Mouse (Mus musculus): Measurements from ENCODE around the gene Hs3st5. TPM values are rescaled to one million over a fixed set of nuclear protein-coding genes. Genes with fewer than 3 reads are reported as not detected.
"Not testable (repeated sequence)": the region's sequence is repeated elsewhere in the genome, so short reads cannot be mapped to it uniquely, and the experiment has no call there.

The Hs3st5 gene
- polyA plus RNA-seq, 1 experiment from 2014 or later, result 3.1 TPM

GRCm38 (mm10) chr10:36572540-36572939 is 65.9 kb downstream of the Hs3st5 start:
- 46% methylated on average over 3 of the region's 3 CpGs for WGBS
- H3K27ac ChIP-seq (replicated peaks; ENCODE audit: low read depth, low read length), result no peak overlapping the region
- no peak overlapping the region for H3K4me2 ChIP-seq (ENCODE audit: low read depth, low read length)
- H3K27me3 ChIP-seq (ENCODE audit: control insufficient read depth, insufficient read depth, low read length), result no peaks in the 10 kb centered on the region
- ATAC-seq (replicated peaks; ENCODE audit: insufficient number of reproducible peaks, low FRiP score, low TSS enrichment, low read depth), result no peak
- no peaks in the 10 kb centered on the region for H3K9me3 ChIP-seq (replicated peaks; ENCODE audit: control insufficient read depth, low read length)
- H3K9ac ChIP-seq (replicated peaks; ENCODE audit: low read length), result no peak overlapping the region
- H3K36me3 ChIP-seq (replicated peaks; ENCODE audit: control insufficient read depth, insufficient read depth, low read depth, low read length), result no peaks in the 10 kb centered on the region
- no peak overlapping the region for H3K4me3 ChIP-seq (ENCODE audit: low read depth, low read length)
- H3K4me1 ChIP-seq (ENCODE audit: control insufficient read depth, insufficient read depth, low read length), result no peaks in the 10 kb centered on the region
- no peak for DNase-seq (ENCODE audit: low spot score)

DNA sequence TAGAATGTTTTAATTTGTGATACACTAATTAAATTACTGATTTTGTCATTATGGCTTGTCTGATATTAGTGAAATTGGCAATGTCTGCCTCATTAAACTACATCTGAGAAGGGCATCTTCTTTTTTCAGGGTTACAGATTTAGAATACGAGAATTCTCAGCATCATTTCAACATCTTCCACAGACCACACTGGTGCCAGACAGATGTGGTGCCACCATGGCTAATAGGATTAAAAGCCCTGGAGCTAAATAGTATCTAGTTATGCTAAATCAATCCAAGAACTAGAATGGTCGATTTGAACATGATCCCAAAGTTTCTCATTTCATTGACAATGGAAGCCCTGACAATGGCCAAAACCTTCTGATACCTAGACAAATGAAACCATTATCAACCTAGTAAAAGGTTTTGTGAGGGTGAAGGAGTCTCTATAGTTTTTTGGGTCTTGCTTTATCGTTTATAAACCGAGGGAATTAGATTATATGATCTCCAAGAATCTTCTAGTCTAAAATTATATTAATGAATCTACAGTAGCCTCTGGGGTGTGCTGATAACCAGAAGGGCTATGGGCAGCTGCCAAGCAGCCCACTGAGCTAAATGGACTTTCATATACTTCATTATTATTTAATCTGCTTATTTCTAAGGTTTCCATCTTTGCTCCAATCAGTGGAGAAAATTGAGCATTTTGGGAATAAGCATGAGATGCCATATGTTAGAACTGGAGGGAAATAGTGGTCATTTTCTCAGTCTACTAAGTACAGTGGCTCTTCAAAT is 71.9 kb downstream of the Hs3st5 start:
- DNase-seq (ENCODE audit: low spot score), result no peak
- ATAC-seq (replicated peaks; ENCODE audit: insufficient number of reproducible peaks, low FRiP score, low TSS enrichment, low read depth), result no peak
- 70% methylated on average over 4 of the region's 4 CpGs for WGBS

GRCm38 (mm10) chr10:36610400-36610799 is 103.8 kb downstream of the Hs3st5 start:
- no peaks in the 10 kb centered on the region for H3K4me1 ChIP-seq (ENCODE audit: control insufficient read depth, insufficient read depth, low read length)
- WGBS, result 90% methylated on average over 1 of the region's 1 CpGs
- H3K36me3 ChIP-seq (replicated peaks; ENCODE audit: control insufficient read depth, insufficient read depth, low read depth, low read length), result no peaks in the 10 kb centered on the region
- H3K4me3 ChIP-seq (ENCODE audit: low read depth, low read length), result no peak overlapping the region
- H3K27me3 ChIP-seq (ENCODE audit: control insufficient read depth, insufficient read depth, low read length), result no peaks in the 10 kb centered on the region
- no peak overlapping the region for H3K9ac ChIP-seq (replicated peaks; ENCODE audit: low read length)
- H3K9me3 ChIP-seq (replicated peaks; ENCODE audit: control insufficient read depth, low read length), result no peaks in the 10 kb centered on the region
- H3K27ac ChIP-seq (replicated peaks; ENCODE audit: low read depth, low read length), result no peak overlapping the region
- ATAC-seq (replicated peaks; ENCODE audit: insufficient number of reproducible peaks, low FRiP score, low TSS enrichment, low read depth) (no peak), DNase-seq (ENCODE audit: low spot score) (no peak)
- no peak overlapping the region for H3K4me2 ChIP-seq (ENCODE audit: low read depth, low read length)

More for the DNA sequence above, 71.9 kb downstream of the Hs3st5 start:
- Histone ChIP-seq H3K27ac (replicated peaks; ENCODE audit: low read depth, low read length) (no peak overlapping the region), H3K4me3 (ENCODE audit: low read depth, low read length) (no peak overlapping the region), H3K9me3 (replicated peaks; ENCODE audit: control insufficient read depth, low read length) (no peaks in the 10 kb centered on the region), H3K4me2 (ENCODE audit: low read depth, low read length) (no peak overlapping the region), H3K27me3 (ENCODE audit: control insufficient read depth, insufficient read depth, low read length) (no peaks in the 10 kb centered on the region), H3K9ac (replicated peaks; ENCODE audit: low read length) (no peak overlapping the region), H3K4me1 (ENCODE audit: control insufficient read depth, insufficient read depth, low read length) (no peaks in the 10 kb centered on the region), H3K36me3 (replicated peaks; ENCODE audit: control insufficient read depth, insufficient read depth, low read depth, low read length) (no peaks in the 10 kb centered on the region)

GRCm38 (mm10) chr10:36611415-36611814 is 104.8 kb downstream of the Hs3st5 start:
- not testable (repeated sequence) for DNase-seq (ENCODE audit: low spot score); ATAC-seq (replicated peaks; ENCODE audit: insufficient number of reproducible peaks, low FRiP score, low TSS enrichment, low read depth)

DNA sequence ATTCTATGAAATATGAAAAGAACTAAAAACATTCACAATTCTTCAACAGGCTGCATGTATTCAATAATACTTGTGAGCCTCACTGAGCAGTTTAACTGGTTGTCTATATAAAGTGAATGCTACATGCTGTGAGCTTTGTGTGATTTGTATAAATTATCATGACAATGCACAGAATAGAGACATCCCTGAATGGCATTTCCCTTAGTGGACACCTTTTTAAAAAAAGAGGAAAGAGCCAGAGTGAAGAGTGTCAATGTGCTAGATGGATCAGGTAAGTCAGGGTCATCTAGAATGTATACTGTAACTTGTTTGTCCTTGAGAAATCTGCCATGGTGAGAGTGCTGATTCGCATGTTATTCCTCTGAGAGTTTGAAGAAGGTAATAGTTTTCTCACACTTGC is 116.4 kb downstream of the Hs3st5 start:
- Histone ChIP-seq H3K36me3 (replicated peaks; ENCODE audit: control insufficient read depth, insufficient read depth, low read depth, low read length) (no peaks in the 10 kb centered on the region), H3K9me3 (replicated peaks; ENCODE audit: control insufficient read depth, low read length) (no peaks in the 10 kb centered on the region), H3K4me1 (ENCODE audit: control insufficient read depth, insufficient read depth, low read length) (no peaks in the 10 kb centered on the region), H3K27me3 (ENCODE audit: control insufficient read depth, insufficient read depth, low read length) (no peaks in the 10 kb centered on the region), H3K27ac (replicated peaks; ENCODE audit: low read depth, low read length) (no peak overlapping the region), H3K4me3 (ENCODE audit: low read depth, low read length) (no peak overlapping the region), H3K9ac (replicated peaks; ENCODE audit: low read length) (no peak overlapping the region), H3K4me2 (ENCODE audit: low read depth, low read length) (no peak overlapping the region)
- no peak for ATAC-seq (replicated peaks; ENCODE audit: insufficient number of reproducible peaks, low FRiP score, low TSS enrichment, low read depth)
- DNase-seq (ENCODE audit: low spot score), result no peak
- WGBS, result 80% methylated on average over 1 of the region's 1 CpGs

More at GRCm38 (mm10) chr10:36611415-36611814, 104.8 kb downstream of the Hs3st5 start:
- H3K9ac ChIP-seq (replicated peaks; ENCODE audit: low read length); H3K4me3 ChIP-seq (ENCODE audit: low read depth, low read length); H3K27ac ChIP-seq (replicated peaks; ENCODE audit: low read depth, low read length); H3K4me1 ChIP-seq (ENCODE audit: control insufficient read depth, insufficient read depth, low read length); H3K9me3 ChIP-seq (replicated peaks; ENCODE audit: control insufficient read depth, low read length); H3K36me3 ChIP-seq (replicated peaks; ENCODE audit: control insufficient read depth, insufficient read depth, low read depth, low read length); H3K27me3 ChIP-seq (ENCODE audit: control insufficient read depth, insufficient read depth, low read length); H3K4me2 ChIP-seq (ENCODE audit: low read depth, low read length): not testable (repeated sequence)
- 31% methylated on average over 1 of the region's 1 CpGs for WGBS

DNA sequence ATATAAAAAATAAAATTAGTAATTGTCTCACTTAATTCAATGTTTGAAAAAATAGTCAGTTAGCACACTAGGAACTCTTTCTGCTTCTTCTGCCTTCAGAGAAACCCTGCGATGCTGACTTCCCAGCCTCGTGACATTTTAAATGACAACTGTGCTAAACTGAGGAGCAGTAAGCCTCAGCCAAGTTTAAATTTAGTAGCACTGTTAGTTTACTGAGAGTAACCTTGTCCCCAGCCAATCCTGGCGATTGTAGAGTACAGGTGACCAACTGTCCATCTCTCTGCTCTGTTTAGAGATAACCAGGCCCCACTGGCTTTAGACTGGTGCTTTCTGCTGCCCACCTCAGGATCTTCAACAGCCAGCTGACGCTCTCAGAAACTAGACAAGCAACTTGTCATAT is 121.3 kb downstream of the Hs3st5 start:
- no peak for DNase-seq (ENCODE audit: low spot score)
- no peak for ATAC-seq (replicated peaks; ENCODE audit: insufficient number of reproducible peaks, low FRiP score, low TSS enrichment, low read depth)
- Histone ChIP-seq H3K36me3 (replicated peaks; ENCODE audit: control insufficient read depth, insufficient read depth, low read depth, low read length) (no peaks in the 10 kb centered on the region), H3K4me1 (ENCODE audit: control insufficient read depth, insufficient read depth, low read length) (no peaks in the 10 kb centered on the region), H3K4me3 (ENCODE audit: low read depth, low read length) (no peak overlapping the region), H3K27me3 (ENCODE audit: control insufficient read depth, insufficient read depth, low read length) (no peaks in the 10 kb centered on the region), H3K4me2 (ENCODE audit: low read depth, low read length) (no peak overlapping the region), H3K9ac (replicated peaks; ENCODE audit: low read length) (no peak overlapping the region), H3K27ac (replicated peaks; ENCODE audit: low read depth, low read length) (no peak overlapping the region), H3K9me3 (replicated peaks; ENCODE audit: control insufficient read depth, low read length) (no peaks in the 10 kb centered on the region)
- WGBS, result 86% methylated on average over 4 of the region's 4 CpGs

- Histone ChIP-seq H3K36me3 (replicated peaks; ENCODE audit: control insufficient read depth, insufficient read depth, low read depth, low read length) (no peaks in the 10 kb centered on the region), H3K9ac (replicated peaks; ENCODE audit: low read length) (no peak overlapping the region), H3K9me3 (replicated peaks; ENCODE audit: control insufficient read depth, low read length) (no peaks in the 10 kb centered on the region), H3K4me1 (ENCODE audit: control insufficient read depth, insufficient read depth, low read length) (no peaks in the 10 kb centered on the region), H3K27ac (replicated peaks; ENCODE audit: low read depth, low read length) (no peak overlapping the region), H3K4me2 (ENCODE audit: low read depth, low read length) (no peak overlapping the region), H3K4me3 (ENCODE audit: low read depth, low read length) (no peak overlapping the region), H3K27me3 (ENCODE audit: control insufficient read depth, insufficient read depth, low read length) (no peaks in the 10 kb centered on the region)
- WGBS, result 81% methylated on average over 1 of the region's 1 CpGs
- ATAC-seq (replicated peaks; ENCODE audit: insufficient number of reproducible peaks, low FRiP score, low TSS enrichment, low read depth) (no peak), DNase-seq (ENCODE audit: low spot score) (no peak)
These were observed 125.1 kb downstream of the Hs3st5 start for GRCm38 (mm10) chr10:36631746-36632145.

- H3K36me3 ChIP-seq (replicated peaks; ENCODE audit: control insufficient read depth, insufficient read depth, low read depth, low read length), result no peaks in the 10 kb centered on the region
- H3K9ac ChIP-seq (replicated peaks; ENCODE audit: low read length), result no peak overlapping the region
- ATAC-seq (replicated peaks; ENCODE audit: insufficient number of reproducible peaks, low FRiP score, low TSS enrichment, low read depth) (no peak), DNase-seq (ENCODE audit: low spot score) (no peak)
- no peaks in the 10 kb centered on the region for H3K4me1 ChIP-seq (ENCODE audit: control insufficient read depth, insufficient read depth, low read length)
- no peak overlapping the region for H3K4me2 ChIP-seq (ENCODE audit: low read depth, low read length)
- no peak overlapping the region for H3K4me3 ChIP-seq (ENCODE audit: low read depth, low read length)
- no peaks in the 10 kb centered on the region for H3K27me3 ChIP-seq (ENCODE audit: control insufficient read depth, insufficient read depth, low read length)
- WGBS, result 87% methylated on average over 5 of the region's 5 CpGs
- H3K9me3 ChIP-seq (replicated peaks; ENCODE audit: control insufficient read depth, low read length), result no peaks in the 10 kb centered on the region
- H3K27ac ChIP-seq (replicated peaks; ENCODE audit: low read depth, low read length), result no peak overlapping the region
These were observed 144.0 kb downstream of the Hs3st5 start for GRCm38 (mm10) chr10:36650653-36651052.

Data from embryonic facial prominence, embryonic 11.5 days (tissue).